In the genomic region with DNA sequence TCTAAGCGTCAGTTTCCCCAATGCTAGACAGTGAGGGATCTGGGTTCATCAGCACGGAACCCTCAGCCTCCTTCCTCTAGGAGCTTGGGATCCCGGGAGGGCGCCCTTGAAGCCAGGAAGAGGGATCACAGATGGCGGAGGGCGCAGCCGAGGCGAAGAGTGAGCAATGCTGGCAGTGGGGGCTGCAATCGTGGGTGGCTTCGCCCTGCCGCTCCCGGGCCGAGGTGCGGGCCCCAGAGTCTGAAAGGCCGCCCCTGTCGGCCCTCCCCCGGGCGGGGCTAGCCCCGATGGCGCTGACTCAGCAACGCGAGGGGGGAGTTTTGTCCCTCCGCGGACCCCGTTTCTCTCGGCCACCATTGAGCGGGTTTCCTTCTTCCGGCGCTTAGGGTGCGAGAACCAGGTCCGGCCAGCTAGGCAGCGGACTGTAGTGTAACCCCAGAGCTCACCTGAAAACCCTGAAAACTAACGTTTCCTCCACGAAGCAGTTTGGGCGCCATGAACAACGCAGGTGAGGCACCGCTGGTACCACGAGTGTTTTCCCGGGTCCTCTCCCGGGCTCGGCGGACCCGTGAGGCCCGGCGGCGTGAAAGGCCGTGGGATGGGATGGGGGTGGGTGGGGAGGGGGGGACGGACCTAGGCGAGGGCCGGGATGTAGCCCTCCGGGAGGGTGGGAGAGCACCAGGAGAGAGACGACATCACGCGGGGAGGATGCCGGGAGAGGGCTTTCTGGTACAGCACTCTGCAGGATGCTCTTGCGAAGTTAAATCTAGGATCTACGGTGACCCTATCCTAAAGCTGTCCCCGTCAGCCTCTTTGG, we compare ENCODE assay signal across 8 mouse cellular contexts. TPM values are rescaled to one million over a fixed set of nuclear protein-coding genes. Genes with fewer than 3 reads are reported as not detected.
DNase-seq lines count a peak whose midpoint lies in the region; ATAC-seq and TF ChIP-seq lines count a peak whose summit lies in the region.

No protein-coding gene starts in this region.

- WGBS in hindbrain, postnatal 0 days: under 1% methylated on average over 57 of the region's 58 CpGs

- peak overlapping the region; percentile 81 for H3K4me3 ChIP-seq in hindbrain, postnatal 0 days (ENCODE audit: low read length)
- peak overlapping the region; percentile 82 for H3K4me3 ChIP-seq in left cerebral cortex, adult 2 months

- H3K9ac ChIP-seq in hindbrain, postnatal 0 days (replicated peaks; ENCODE audit: low read length): peak overlapping the region; percentile 82

- ATAC-seq in hindbrain, postnatal 0 days: peak; percentile 96
- ATAC-seq in megakaryocyte, adult 5-6 weeks (ENCODE audit: poor library complexity, severe bottlenecking): peak; percentile 100

- peak; percentile 83 for DNase-seq in T-cell, adult 2 months (ENCODE audit: low spot score)
- DNase-seq in cerebellum, postnatal 36 days: peak; percentile 94 to 95
- peak; percentile 91 for DNase-seq in gastrocnemius, adult 18-20 months (ENCODE audit: low spot score)
- peak; percentile 94 for DNase-seq in hindbrain, postnatal 0 days (ENCODE audit: low spot score)
- DNase-seq in left cerebral cortex, adult 2 months (ENCODE audit: extremely low spot score in 1 of 2, low spot score in 2 of 2): peak; percentile 92 to 95
- DNase-seq in right cerebral cortex, adult 2 months (ENCODE audit: low spot score in 2 of 2): peak; percentile 94 to 95
- DNase-seq in urinary bladder, postnatal 14 days (ENCODE audit: low spot score): peak; percentile 95

- intact Hi-C loops in left cerebral cortex, adult 2 months (cut with DNase I): loop anchor here (1.0 to 5.0 kb wide), 3 partner anchors 99 to 153 kb away; no protein-coding TSS in a partner anchor

- no peaks in the 10 kb centered on the region; the same call in 1 of the 2 replicates for H3K36me3 ChIP-seq in hindbrain, postnatal 0 days (ENCODE audit: insufficient read depth, low read length)

- H3K4me2 ChIP-seq in hindbrain, postnatal 0 days (ENCODE audit: low read depth, low read length): peak overlapping the region; percentile 74

- H3K27me3 ChIP-seq in hindbrain, postnatal 0 days (ENCODE audit: insufficient read depth, low read length): no peaks in the 10 kb centered on the region

- H3K4me1 ChIP-seq in hindbrain, postnatal 0 days (ENCODE audit: insufficient read depth, low read length): 0 out of 2 replicates have a peak, but pooled peaks cover 6% of the 10 kb centered on the region

- H3K27ac ChIP-seq in hindbrain, postnatal 0 days: peak overlapping the region; percentile 81
- peak overlapping the region; percentile 93 for H3K27ac ChIP-seq in left cerebral cortex, adult 2 months

- TF ChIP-seq CTCF in hindbrain, postnatal 0 days (IDR thresholded peaks at IDR 0.05; ENCODE audit: low read depth): no peak
- no peak; the same call in 1 of the 2 replicates for TF ChIP-seq CTCF in left cerebral cortex, adult 2 months (IDR thresholded peaks at IDR 0.05)

- H3K9me3 ChIP-seq in hindbrain, postnatal 0 days (ENCODE audit: low read length): no peaks in the 10 kb centered on the region

RNA-seq across cellular contexts. Expression of a gene that starts 21.0 kb away (rescaled TPM):
- total RNA-seq in gastrocnemius, adult 18-20 months (2021): 10 to 100 TPM; 24.8 to 29.5 TPM
- total RNA-seq in hindbrain, postnatal 0 days (2014; rRNA removed): 56.4 and 58.8 TPM in 2 replicates
- 123 and 131 TPM in 2 replicates for polyA plus RNA-seq in hindbrain, postnatal 0 days (2015; fragmentation: Nextera tagmentation; extraction: Ambion mirVana)
- total RNA-seq in left cerebral cortex, adult 2 months (2021): 10 to 100 TPM; 52.4 to 58.8 TPM
- total RNA-seq in megakaryocyte, adult 5-6 weeks (2015): 48.4 and 55.6 TPM in 2 replicates
- 139 and 143 TPM in 2 replicates for total RNA-seq in megakaryocyte, adult 5-6 weeks (2017)

RNA-seq across cellular contexts. Expression of a gene that starts 43.6 kb away (rescaled TPM):
- not detected for total RNA-seq in gastrocnemius, adult 18-20 months (2021)
- total RNA-seq in hindbrain, postnatal 0 days (2014; rRNA removed): 0.26 TPM in 1 of 2 replicates, not detected in the other
- not detected in 2 replicates for polyA plus RNA-seq in hindbrain, postnatal 0 days (2015; fragmentation: Nextera tagmentation; extraction: Ambion mirVana)
- total RNA-seq in left cerebral cortex, adult 2 months (2021): not detected
- total RNA-seq in megakaryocyte, adult 5-6 weeks (2015): not detected in 2 replicates
- not detected in 2 replicates for total RNA-seq in megakaryocyte, adult 5-6 weeks (2017)

RNA-seq across cellular contexts. Expression of a gene that starts 52.8 kb away (rescaled TPM):
- total RNA-seq in gastrocnemius, adult 18-20 months (2021): under 1 TPM; 0.36 to 0.46 TPM
- total RNA-seq in hindbrain, postnatal 0 days (2014; rRNA removed): 23.9 and 28.0 TPM in 2 replicates
- 12.4 and 17.6 TPM in 2 replicates for polyA plus RNA-seq in hindbrain, postnatal 0 days (2015; fragmentation: Nextera tagmentation; extraction: Ambion mirVana)
- under 1 TPM in 1 of 2 experiments, not detected in 1; 0.41 TPM for total RNA-seq in left cerebral cortex, adult 2 months (2021)
- 0.49 and 0.64 TPM in 2 replicates for total RNA-seq in megakaryocyte, adult 5-6 weeks (2015)
- 0.41 and 0.70 TPM in 2 replicates for total RNA-seq in megakaryocyte, adult 5-6 weeks (2017)

Comparison
In these comparisons a context has a peak if more than half of its experiments do, and no peak if none do; other contexts are left out.
1. Peak in every context shown above with its lines: DNase-seq, ATAC-seq, H3K4me3 ChIP-seq and H3K27ac ChIP-seq.
2. RNA of a gene that starts 52.8 kb away (total RNA-seq): 23.9 to 28.0 TPM in hindbrain, postnatal 0 days; 0.41 to 0.70 TPM in megakaryocyte, adult 5-6 weeks, 0.36 to 0.46 TPM in gastrocnemius, adult 18-20 months and 0.41 TPM in left cerebral cortex, adult 2 months; every median in the first group is over 10 times any median in the second.